Mouse (Mus musculus) c-Kit-positive CD71-negative TER-119-negative erythroid progenitor cells, embryonic 14.5 days (primary cell): ENCODE measurements around the gene Eif3d.
A peak's percentile ranks its signal among the peaks of the same experiment; 100 is the strongest.

Source experiments
- DNase-seq: peaks from one replicate; pipeline ENCODE4 v3.0.0-alpha.2; 2013; ENCODE audit warnings: low read depth

The Eif3d gene

DNA sequence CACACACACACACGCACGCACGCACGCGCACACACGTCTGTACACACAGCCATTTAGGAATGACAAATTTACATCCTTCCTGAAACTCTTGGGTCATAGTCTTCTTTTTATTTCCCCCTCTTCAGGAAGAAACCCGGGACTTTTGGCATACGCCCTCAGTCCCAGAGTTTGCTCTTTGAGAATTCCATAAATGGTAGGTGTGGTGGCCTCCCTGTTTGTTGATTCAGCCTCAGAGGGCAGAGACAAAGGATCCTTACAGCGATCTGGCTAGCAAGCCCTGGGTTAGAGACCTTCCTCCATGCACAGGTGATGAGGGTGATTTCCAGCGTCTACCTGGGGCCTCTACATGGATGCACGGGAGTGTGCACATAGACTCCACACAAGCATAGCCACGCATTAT is 51.2 kb downstream of the Eif3d start:
- DNase-seq: no peak

DNA sequence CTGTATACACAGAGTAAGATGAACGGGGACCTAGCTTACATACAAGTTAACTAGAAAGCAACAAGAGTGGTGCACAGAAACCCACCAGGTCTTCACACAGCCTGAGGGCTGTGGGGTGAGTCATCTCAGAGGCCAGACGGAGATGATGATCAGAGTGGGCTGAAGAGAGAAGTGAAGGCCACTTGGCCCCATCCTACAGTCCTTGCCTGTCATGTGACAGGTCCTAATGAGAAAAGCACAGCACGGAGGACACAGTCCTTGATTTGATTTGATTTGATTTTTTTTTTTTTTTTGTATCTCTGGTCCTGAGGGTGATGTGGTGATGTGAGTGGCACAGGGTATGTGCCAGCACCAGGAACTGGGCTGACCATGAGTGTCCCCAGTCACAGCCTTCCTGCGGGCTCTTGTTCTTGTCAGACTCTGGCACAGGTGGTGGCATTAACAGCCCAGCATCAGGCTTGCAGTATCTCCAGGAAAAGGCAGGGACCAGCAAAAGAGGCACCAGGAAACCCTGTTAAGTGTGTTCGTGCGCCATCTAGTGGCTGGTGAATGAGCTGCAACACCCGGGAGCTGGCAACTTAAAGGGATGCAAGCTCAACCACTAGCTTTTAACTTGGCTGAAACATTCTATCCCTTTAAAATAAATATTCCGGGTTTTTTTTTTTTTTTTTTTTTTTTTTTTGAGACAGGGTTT is 53.6 kb downstream of the Eif3d start:
- peak; percentile 83 for DNase-seq

DNA sequence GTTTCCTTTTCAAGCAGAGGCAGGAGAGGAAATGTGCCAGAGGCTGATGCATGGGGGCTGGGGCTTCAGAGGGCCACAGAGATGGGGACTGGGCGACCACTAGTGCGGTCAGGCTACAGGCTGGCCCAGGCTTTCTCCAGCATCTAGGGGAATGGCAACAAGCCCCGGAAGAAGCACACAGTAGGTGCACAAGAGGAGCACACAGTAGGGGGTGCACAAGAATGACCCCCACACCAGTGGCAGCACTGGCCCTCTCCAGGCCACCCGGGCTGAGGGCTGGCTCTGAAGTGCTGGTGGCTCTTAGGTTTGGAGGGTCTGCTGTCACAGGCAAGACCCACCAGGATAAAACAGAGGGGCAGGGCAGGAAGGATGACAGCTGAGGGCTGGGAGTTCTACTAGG is 55.3 kb downstream of the Eif3d start:
- no peak for DNase-seq

DNA sequence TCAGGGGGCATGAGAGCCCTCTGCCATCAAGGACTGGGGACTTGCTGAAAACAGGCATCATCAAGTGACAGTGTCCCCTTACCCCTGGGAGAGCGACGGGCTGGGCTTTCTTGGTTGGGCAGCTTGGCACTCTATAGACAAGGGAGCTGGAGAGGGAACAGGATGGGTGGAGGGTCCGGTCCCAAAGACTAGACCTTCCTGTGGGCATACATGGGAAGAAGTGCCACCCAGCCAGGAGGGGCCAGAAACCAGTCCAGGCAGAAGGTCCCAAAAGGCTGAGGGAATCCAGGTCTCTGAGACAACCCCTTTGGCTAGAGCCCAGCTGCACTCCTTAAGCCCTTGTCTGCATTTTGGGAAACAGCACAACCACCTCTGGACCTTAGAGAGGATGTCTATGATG is 56.1 kb downstream of the Eif3d start:
- no peak for DNase-seq

DNA sequence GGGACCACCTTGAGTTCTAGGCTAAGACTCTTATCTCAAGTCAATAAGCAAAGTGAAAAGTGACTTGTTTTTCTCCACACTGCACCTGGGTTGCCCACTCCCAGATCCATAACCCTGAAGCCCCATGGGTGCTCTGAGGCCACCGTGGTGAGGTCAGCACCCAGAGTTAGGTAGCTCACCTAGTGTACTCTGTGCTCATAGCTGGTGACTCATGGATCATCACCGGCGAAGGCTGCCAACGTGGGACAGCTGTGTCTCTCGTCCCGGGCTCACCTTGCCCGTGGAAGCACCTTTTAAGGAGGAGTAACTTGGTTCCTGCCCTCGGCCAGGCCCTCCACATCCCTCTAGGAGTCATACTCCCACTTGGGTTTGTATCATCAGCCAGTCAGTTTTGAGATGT is 57.6 kb downstream of the Eif3d start:
- no peak for DNase-seq

DNA sequence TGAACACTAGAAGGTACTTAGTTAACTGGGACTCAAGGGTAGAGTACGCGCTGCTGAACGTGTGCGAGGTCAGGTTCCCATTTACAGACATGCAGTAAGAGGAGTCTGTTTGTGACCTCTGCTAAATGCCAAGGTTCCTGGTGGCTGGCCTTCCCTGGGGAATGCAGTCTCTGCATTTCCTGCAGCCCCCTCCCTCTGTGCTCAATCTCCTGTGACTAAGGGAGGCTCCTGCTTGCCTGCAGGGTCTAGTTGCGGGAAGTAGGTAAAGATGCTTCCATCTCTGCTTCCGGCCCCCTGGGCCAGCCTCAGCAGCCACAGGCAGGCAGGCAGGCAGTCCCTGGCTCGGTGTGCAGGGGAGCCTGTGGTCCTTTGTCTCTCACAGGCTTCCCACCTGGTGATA is 58.0 kb downstream of the Eif3d start:
- no peak for DNase-seq

DNA sequence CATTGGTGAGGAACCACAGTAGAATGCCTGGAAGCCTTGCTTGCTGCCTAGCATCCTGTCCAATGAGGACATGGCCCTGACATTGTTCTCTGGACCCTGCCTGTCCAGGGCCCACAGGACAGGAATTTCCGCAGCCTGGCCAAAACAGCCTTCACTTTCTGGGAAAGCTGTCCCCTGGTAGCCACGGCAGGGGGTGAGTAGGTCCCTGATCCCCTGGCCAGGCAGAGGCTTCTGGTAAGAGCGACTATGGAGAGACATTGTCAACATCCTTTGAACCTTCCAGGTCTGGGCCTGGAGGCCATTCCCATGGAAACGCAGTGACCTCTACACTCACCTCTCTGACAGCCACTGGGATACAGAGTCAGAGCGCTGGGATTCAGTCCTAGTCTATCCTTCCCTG is 58.6 kb downstream of the Eif3d start:
- no peak for DNase-seq

DNA sequence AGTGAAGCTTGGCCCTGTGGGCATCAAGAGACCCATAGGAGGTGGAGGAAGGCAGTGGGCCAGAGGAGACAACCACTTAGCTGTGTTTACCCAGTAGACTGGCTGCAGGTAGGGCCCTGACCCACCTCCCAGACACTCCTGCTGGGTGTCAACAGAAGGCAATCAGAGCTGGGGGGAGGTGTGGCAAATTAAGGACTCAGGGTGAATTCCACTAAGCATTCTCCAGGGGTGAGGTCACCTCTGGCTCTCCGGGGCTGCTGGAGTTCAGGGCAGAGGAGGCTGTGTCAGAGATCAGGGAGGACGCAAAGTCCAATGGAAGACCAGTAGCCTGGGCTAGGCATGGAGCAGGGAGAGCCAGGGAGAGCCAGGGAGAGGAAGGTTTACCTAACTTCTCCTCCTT is 59.5 kb downstream of the Eif3d start:
- no peak for DNase-seq
